Mouse (Mus musculus) urinary bladder, postnatal 4 days (tissue): ENCODE results near the gene Elmsan1.

Source experiments
- DNase-seq, 2 experiments: peaks; one replicate each; pipeline ENCODE4 v3.0.0; 2021 to 2022; ENCODE audit warnings: low spot score in 2 of 2

The Elmsan1 gene

GRCm38 (mm10) chr12:84193642-84194399 is 24.9 kb downstream of the Elmsan1 start:
- peak; percentile 93 to 95 for DNase-seq

DNA sequence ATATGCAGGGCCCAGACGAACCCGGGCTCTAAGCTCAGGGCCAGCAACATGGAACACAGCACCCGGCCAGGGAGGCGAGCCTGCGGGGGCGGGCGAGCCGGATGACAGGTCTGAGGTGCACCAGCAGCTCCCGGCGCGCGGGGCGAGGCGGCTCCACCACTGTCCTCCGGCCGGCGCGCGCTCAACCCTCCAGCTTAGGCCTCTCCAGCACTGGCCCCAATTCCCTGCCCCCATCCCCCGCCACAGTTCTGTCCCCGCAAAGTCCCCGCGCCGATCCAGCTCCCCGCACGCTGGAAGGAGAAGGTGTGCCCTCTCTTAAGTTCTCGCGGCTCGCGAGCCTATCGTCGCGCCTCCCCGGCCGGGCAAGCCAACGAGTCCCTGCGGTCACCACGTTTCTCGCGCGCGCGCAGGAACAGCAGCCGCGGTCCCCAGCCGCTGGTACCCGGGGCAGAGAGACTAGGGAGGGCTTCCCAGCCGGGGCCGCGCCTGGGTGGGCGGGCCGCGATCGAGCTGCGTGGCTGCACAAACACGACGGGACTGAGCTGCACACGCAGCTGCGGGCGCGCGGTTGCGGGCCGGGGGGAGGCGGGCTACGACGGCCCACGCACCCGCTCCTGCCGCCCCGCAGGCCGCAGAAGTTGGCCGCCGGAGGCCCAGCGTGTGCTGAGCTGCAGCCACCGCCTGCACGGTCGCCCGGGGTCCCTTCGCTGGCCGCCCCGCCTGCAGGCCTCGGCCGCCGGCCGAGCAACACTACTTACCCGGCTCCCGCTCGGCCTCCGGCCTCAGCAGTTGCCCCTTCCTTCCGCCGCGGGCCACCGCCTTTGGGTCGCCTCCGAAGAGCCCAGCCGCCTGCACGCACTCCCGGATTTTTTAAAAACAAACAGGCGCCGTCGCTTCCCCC is 25.7 kb downstream of the Elmsan1 start:
- peak; percentile 56 to 78 for DNase-seq

DNA sequence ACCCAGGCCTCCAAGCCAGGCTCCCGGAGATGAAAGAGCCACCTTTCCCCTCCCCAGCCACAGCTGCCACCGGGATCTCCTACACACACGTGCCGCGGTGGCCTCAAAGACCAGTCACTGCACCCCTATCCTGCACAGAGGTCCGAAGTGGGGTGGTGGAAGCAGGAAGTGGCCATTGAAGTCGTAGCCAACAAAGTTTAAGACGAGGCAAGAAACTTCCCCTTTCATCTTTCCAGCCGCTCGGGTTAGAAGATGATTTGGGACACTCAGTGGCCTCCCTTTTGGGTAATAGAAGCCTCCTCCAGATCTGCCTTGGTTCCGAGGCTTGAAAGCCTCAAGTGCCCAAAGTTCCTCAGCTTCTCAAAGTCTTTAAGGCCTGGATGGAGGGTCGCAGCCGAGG is 26.4 kb downstream of the Elmsan1 start:
- DNase-seq, result no peak

DNA sequence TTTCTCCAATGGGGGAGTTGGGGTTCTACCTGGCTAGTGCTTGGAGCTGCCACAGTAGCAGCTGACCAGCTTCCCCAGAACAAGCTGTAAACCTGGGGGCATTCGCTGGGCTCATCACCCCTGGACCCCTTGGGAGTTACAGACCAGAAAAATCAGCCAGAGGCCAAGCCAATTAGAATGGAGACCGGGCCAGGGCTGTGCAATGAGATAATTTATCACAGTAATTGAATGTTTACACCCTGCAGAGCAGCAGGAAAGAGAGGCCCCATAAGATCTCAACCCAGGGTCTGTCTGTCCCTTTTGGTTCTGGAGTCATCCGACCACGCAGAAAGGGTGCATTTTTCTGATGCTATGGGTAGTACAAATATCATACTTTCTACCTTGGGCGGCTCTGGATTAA is 26.9 kb downstream of the Elmsan1 start:
- DNase-seq, result no peak

DNA sequence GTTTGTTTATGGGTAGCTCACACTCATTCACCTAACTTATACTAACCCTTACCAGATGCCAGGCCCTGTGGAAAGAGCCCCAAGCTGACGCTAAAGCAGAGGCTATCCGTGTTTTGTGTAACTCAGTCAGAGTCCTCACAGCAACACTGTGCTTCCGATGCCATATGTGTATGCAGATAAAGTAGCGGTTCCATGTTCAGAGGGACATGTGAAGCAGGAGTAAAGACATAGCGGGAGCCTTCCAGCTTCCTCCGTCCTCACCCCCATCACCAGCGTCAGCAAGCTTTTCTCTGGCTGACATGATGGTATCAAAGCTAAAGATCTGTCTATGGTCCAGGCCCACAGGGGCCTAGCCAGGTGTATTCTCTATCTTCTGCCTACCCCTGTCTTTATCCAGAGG is 27.5 kb downstream of the Elmsan1 start:
- DNase-seq, result no peak

DNA sequence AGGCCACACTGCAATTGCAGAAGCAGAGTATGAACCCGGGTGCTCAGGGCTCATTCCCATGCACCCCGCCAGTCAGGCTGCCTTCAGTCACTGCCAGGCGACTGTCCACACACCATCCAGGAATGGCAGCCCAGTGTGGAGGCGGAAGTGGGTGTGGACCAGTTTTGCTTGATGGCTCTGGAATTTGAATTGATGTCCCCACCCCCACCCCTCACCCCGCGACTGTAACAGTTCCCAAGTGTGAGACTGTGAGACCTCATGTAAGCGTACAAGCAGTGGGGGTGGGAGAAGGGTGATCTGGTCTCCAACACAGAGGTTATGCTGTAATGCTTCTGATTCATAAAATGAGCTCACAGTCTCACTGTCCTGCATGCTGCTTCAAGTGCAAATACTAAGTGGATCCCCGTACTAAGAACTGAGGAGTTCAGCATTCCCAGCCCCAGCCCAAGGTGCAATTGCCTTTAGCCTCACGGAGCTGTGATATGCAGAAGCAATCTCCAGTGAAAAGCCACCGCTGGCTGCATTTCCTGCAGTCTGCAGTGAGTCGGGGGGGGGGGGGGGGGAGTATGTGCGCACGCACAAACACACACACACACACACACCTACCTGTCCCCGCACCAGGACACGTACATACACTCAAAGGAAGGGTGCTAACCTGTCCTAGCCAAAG is 28.4 kb downstream of the Elmsan1 start:
- no peak for DNase-seq

- no peak for DNase-seq
These were observed 29.7 kb downstream of the Elmsan1 start for GRCm38 (mm10) chr12:84188881-84189444.

DNA sequence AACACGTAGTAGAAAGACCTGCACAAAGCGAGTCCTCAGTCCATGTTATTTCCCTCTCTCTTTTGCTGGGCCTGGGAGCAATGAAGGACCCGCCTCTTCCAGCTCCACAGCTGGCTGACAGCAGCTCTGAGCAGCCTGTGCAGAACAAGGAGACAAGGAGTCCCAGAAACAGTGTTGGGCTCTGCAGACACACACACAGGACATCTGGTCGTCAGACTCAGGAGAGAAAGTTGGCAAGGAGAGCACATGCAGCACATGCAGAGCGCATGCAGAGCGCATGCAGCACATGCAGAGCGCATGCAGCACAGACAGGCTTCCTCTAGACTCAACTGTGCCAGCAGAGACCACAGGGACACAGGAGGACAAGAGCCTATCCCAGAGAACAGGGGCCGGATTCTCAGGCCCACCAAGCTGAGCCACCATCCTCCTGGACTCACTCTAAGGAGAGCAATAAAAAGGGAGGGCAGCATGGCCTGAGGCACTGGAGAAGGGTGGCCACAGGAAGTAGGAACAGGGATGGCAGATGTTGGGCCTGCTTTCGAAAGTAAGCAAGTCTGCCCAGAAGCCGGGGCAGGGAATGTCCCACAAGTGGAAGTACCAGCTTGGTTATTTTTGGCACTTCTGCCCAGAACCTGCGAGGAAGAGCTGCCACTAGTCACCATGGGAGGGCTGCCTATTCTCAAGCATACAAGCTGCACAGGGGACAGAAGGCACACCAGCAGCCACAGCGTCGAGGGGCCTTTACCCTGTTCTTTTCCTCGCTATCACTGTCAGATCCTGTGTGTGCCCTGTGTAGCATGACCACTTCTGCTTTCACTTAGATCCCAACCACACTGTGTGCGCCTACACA is 30.7 kb downstream of the Elmsan1 start:
- no peak for DNase-seq

- DNase-seq, result no peak
These were observed 31.7 kb downstream of the Elmsan1 start for GRCm38 (mm10) chr12:84186950-84187349.

DNA sequence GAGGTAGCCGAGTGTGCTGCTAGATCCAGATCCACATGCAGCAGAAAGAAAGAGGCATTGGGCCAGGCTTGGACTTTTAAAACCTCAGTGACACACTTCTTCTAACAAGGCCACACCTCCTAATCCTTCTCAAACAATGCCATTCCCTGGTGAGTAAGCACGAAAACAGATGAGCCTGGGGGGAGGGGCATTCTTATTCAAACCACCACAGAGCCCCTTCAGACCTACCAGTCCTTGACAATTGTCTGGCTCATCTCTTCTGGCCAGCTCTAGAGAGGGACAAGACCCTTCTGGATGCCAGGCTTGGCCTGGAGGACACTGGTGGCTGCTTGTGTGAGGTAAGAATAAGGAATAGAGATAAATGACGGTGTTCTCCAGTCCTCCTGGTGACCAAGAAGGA is 32.1 kb downstream of the Elmsan1 start:
- DNase-seq, result no peak

DNA sequence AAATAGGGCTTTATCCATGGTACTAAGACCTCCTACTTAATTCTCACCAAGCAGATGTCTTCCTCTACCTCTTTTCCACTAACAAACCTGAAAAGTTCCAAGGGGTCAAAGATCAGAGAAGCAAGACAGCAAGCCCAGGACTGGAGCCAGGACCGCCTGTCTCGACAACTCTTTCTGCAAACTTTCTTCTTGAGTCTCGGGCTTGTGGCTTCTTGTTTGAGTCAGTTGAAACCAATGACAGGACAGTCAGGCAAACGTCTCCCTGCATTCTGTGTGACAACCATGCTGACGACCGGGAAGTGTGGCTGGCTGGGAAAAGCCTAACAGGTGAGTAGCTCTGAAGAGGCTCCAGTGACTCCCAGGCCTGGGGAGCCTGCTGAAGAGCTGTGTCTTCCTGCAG is 33.1 kb downstream of the Elmsan1 start:
- no peak for DNase-seq

- DNase-seq, result no peak
These were observed 33.7 kb downstream of the Elmsan1 start for GRCm38 (mm10) chr12:84184979-84185378.

DNA sequence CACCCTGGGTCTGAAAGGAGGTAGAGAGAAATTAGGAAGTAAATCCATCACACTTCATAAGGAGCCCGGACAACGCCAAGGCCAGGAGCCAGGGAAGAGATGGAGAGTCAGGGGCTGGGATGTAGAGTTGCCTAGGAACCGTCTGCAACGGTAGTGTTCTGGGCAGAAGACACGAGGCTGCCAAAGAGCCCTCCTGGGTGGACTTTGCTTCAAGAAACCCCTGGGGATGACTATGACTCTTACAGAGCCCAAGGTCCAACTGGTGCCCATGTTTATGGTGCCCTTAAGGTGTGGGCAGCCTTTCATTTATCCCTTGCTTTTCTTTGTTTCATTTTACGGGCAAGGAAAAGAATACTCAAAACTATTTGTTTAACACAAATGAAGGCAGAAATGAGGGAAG is 36.7 kb downstream of the Elmsan1 start:
- no peak for DNase-seq

DNA sequence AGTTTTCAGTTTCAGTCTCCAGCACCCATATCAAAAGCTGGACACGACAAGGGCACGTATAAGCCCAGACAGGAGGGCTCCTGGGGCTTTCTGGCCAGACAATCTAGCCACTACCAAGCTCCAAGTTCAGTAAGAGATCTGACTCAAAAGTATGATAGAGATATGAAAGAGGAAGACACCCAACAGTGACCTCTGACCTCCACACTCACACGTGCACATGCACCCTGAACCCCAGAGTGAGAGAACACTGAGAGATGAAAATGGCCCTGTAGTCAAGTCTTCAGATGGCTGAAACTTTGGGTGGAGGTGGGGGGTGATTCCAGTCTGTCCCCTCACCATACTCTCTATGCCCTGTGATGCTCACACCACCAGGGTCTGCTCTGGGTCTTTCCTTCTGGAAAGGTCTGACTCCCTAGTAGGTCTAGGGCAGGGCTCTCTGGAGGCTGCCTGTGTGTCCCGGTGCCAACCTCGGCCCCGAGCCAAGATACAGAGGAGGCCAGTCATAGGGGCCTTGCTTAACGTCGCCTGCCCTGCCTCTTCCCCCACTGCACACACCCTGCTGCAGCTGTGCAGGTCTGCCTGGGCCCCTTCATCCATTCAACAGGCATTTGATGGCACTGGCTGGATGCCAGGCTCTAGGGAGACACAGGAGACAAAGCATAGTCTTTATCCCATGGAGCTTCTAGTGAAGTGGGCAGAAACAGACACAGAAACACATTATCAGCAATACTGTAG is 37.8 kb downstream of the Elmsan1 start:
- peak in 1 of 2 experiments; percentile 75 for DNase-seq

DNA sequence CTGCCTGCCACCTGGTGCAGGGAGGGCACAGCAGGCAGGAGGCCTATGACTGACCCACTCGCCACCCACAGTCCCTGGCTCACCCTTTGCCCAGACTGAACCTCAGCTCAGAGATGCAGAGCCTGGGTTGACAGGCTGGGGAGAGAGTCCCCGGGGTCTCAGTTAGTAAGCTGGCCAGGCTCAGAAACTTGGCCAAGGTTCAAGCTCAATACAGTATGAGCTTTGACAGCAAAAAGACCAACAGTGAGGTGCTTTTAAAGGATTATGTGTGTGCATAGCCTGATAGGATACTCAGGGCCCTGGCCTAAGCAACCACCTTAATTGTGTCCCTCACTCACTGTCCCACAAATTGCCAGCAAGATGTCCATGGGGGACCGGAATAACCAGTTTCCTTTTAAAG is 38.6 kb downstream of the Elmsan1 start:
- no peak for DNase-seq

DNA sequence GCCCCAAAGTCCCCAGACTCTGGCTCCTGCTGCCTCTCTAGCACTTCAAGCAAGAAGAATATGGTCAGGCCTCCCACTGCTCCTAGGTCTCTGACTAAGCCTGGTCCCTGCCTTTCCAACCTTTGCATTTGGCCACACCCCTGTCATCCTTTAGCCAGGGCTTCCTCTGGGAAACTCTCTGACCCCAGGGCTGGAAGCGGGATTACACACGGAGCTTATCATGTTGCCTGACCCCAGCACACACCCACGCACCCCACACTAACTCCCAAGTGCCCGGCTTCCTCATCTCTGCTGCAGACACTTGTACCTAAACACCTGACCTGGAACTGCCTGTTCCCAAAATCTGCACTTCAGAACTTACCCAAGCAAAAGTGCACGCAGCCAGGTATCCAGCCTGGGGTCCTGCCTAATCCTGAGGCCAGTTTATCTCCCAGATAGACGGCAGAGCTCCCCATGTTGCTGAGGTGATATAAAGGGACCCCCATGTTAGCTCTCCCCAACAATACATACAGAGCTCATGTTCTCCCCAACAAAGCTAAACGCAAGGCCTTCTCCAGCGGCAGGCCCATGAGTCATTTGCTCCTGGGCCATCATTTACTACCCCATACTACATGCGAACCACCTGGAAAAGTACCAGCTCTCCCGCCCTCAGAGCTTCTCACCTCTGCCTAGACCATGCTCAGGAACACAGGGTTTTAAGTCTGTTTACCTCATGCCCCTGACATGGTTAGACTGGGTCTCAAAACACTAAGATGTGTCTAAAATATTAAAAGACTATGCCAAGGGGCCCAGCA is 39.8 kb downstream of the Elmsan1 start:
- DNase-seq, result no peak

- no peak for DNase-seq
These were observed 40.6 kb downstream of the Elmsan1 start for GRCm38 (mm10) chr12:84178052-84178451.

GRCm38 (mm10) chr12:84176886-84177765 is 41.6 kb downstream of the Elmsan1 start:
- no peak for DNase-seq
